Mouse (Mus musculus) CD8-positive naive resting alpha-beta T cell, adult 2 months (primary cell): Measurements from ENCODE around the gene Pitx2.

Experiments
- DNase-seq, 2 experiments: peaks; one replicate each; pipeline ENCODE4 v3.0.0; 2022; ENCODE audit warnings: low read depth in 2 of 2, low spot score in 2 of 2

Gene Pitx2

GRCm38 (mm10) chr3:129256283-129256682, 56.6 kb downstream of the Pitx2 start:
- DNase-seq = no peak

GRCm38 (mm10) chr3:129256766-129257165, 57.1 kb downstream of the Pitx2 start:
- no peak for DNase-seq

GRCm38 (mm10) chr3:129258497-129258896, 58.8 kb downstream of the Pitx2 start:
- DNase-seq = no peak
